Mouse (Mus musculus) embryonic stem cell, embryonic (primary cell): Measurements from ENCODE around the gene Bmi1.

Source experiments
- CTCF ChIA-PET, 4 experiments: fragments of 300-600 bp in 2 of 4; fragments of 350-600 bp in 2 of 4; sonication (Branson Sonifier 250); formaldehyde crosslinking; loops; one replicate each; lab custom pipeline; 2022; ENCODE audit warnings: inconsistent platforms in 2 of 4; lab: Charles Lee
- POLR2A ChIA-PET, 4 experiments: fragments of 300-600 bp in 2 of 4; fragments of 350-600 bp in 2 of 4; sonication (Branson Sonifier 250); formaldehyde crosslinking; loops; one replicate each; lab custom pipeline; 2022; ENCODE audit warnings: antibody characterized with exemption in 4 of 4, inconsistent platforms in 1 of 4; lab: Charles Lee

Bmi1 gene

GRCm38 (mm10) chr2:18697591-18698244 is 20.9 kb downstream of the Bmi1 start:
- POLR2A ChIA-PET, result no interaction called here
- CTCF ChIA-PET, result no interaction called here

- ChIA-PET POLR2A (interaction anchor here in 1 of 4 experiments (1.0 to 1.2 kb wide), 2 partner anchors 27 to 672 kb away, joined by 3 read pairs; partner anchors contain the start of gene Commd3), CTCF (no interaction called here)
Observed at GRCm38 (mm10) chr2:18698663-18699385, 22.0 kb downstream of the Bmi1 start.

GRCm38 (mm10) chr2:18699401-18699990 is 22.7 kb downstream of the Bmi1 start:
- POLR2A ChIA-PET, result interaction anchor here in 1 of 4 experiments (1.0 to 1.2 kb wide), 2 partner anchors 27 to 672 kb away, joined by 3 read pairs; partner anchors contain the start of gene Commd3
- CTCF ChIA-PET, result no interaction called here

- POLR2A ChIA-PET, result no interaction called here
Observed at GRCm38 (mm10) chr2:18710356-18710755, 33.5 kb downstream of the Bmi1 start.

GRCm38 (mm10) chr2:18713071-18713470 is 36.3 kb downstream of the Bmi1 start:
- CTCF ChIA-PET, result no interaction called here
- POLR2A ChIA-PET, result interaction anchor here in 1 of 4 experiments (0.5 kb wide), 1 partner anchor 1813 kb away, joined by 3 read pairs; no protein-coding TSS in a partner anchor

More at GRCm38 (mm10) chr2:18710356-18710755, 33.5 kb downstream of the Bmi1 start:
- CTCF ChIA-PET, result no interaction called here

GRCm38 (mm10) chr2:18714337-18714736 is 37.5 kb downstream of the Bmi1 start:
- POLR2A ChIA-PET, result no interaction called here
- CTCF ChIA-PET, result no interaction called here

- ChIA-PET POLR2A (interaction anchor here in 1 of 4 experiments (0.6 kb wide), 1 partner anchor 36 kb away, joined by 4 read pairs; no protein-coding TSS in a partner anchor), CTCF (no interaction called here)
Observed at GRCm38 (mm10) chr2:18718521-18718920, 41.7 kb downstream of the Bmi1 start.

- POLR2A ChIA-PET, result no interaction called here
- CTCF ChIA-PET, result interaction anchor here in 1 of 4 experiments (0.5 kb wide), 1 partner anchor 517 kb away, joined by 5 read pairs; no protein-coding TSS in a partner anchor
Observed at GRCm38 (mm10) chr2:18722208-18722830, 45.5 kb downstream of the Bmi1 start.

- ChIA-PET POLR2A (no interaction called here), CTCF (no interaction called here)
Observed at GRCm38 (mm10) chr2:18724462-18724861, 47.6 kb downstream of the Bmi1 start.

GRCm38 (mm10) chr2:18725880-18726279 is 49.1 kb downstream of the Bmi1 start:
- ChIA-PET CTCF (no interaction called here), POLR2A (interaction anchor here in 1 of 4 experiments (0.7 kb wide), 1 partner anchor 181 kb away, joined by 4 read pairs; no protein-coding TSS in a partner anchor)

- POLR2A ChIA-PET, result interaction anchor here in 2 of 4 experiments (0.7 kb wide), 2 partner anchors 35 to 735 kb away, joined by 3 to 4 read pairs; partner anchors contain the start of gene H2al2a (in 1 of the 2)
- CTCF ChIA-PET, result interaction anchor here in 1 of 4 experiments (0.5 kb wide), 1 partner anchor 13 kb away, joined by 4 read pairs; no protein-coding TSS in a partner anchor
Observed at GRCm38 (mm10) chr2:18731718-18732117, 54.9 kb downstream of the Bmi1 start.

GRCm38 (mm10) chr2:18734394-18735127 is 57.7 kb downstream of the Bmi1 start:
- POLR2A ChIA-PET, result no interaction called here
- CTCF ChIA-PET, result interaction anchor here in 1 of 4 experiments (0.6 kb wide), 1 partner anchor 320 kb away, joined by 3 read pairs; no protein-coding TSS in a partner anchor
